Mouse (Mus musculus): Measurements from ENCODE around the gene Bbip1. TPM values are rescaled to one million over a fixed set of nuclear protein-coding genes. Genes with fewer than 3 reads are reported as not detected.
"Not testable (repeated sequence)": the region's sequence is repeated elsewhere in the genome, so short reads cannot be mapped to it uniquely, and the experiment has no call there.

Bbip1 gene
- polyA plus RNA-seq, 1 experiment from 2014 or later, result 52.8 TPM

- 42% methylated on average over 3 of the region's 3 CpGs for WGBS
- Histone ChIP-seq H3K9ac (ENCODE audit: low read length) (no peak overlapping the region), H3K4me3 (ENCODE audit: low read depth, low read length) (no peak overlapping the region), H3K9me3 (ENCODE audit: control insufficient read depth, low read length) (no peaks in the 10 kb centered on the region), H3K4me2 (replicated peaks; ENCODE audit: low read depth) (0 out of 2 replicates have a peak overlapping the region, but pooled peaks have one; percentile 11), H3K4me1 (replicated peaks; ENCODE audit: control insufficient read depth, insufficient read depth) (no peaks in the 10 kb centered on the region), H3K36me3 (ENCODE audit: control insufficient read depth, insufficient read depth, low read length) (no peaks in the 10 kb centered on the region), H3K27ac (replicated peaks) (0 out of 2 replicates have a peak overlapping the region, but pooled peaks have one; percentile 20), H3K27me3 (ENCODE audit: control insufficient read depth, insufficient read depth, low read length) (no peaks in the 10 kb centered on the region)
- DNase-seq (ENCODE audit: low spot score), result no peak
- TF ChIP-seq EP300 (optimal IDR thresholded peaks at IDR 0.05) (no peak), CTCF (IDR thresholded peaks at IDR 0.05; ENCODE audit: low read depth) (no peak)
- no peak for ATAC-seq (ENCODE audit: low FRiP score, low TSS enrichment)
These were observed 37.6 kb upstream of the Bbip1 start for GRCm38 (mm10) chr19:53982041-53982440.

- no peaks in the 10 kb centered on the region for H3K36me3 ChIP-seq (ENCODE audit: control insufficient read depth, insufficient read depth, low read length)
- DNase-seq (ENCODE audit: low spot score) (no peak), ATAC-seq (ENCODE audit: low FRiP score, low TSS enrichment) (no peak)
- no peak overlapping the region for H3K4me2 ChIP-seq (replicated peaks; ENCODE audit: low read depth)
- no peaks in the 10 kb centered on the region for H3K27me3 ChIP-seq (ENCODE audit: control insufficient read depth, insufficient read depth, low read length)
- H3K9ac ChIP-seq (ENCODE audit: low read length), result no peak overlapping the region
- WGBS, result 57% methylated on average over 1 of the region's 1 CpGs
- no peak overlapping the region for H3K27ac ChIP-seq (replicated peaks)
- TF ChIP-seq CTCF (IDR thresholded peaks at IDR 0.05; ENCODE audit: low read depth) (no peak), EP300 (optimal IDR thresholded peaks at IDR 0.05) (no peak)
- no peak overlapping the region for H3K4me3 ChIP-seq (ENCODE audit: low read depth, low read length)
- no peaks in the 10 kb centered on the region for H3K4me1 ChIP-seq (replicated peaks; ENCODE audit: control insufficient read depth, insufficient read depth)
- no peaks in the 10 kb centered on the region for H3K9me3 ChIP-seq (ENCODE audit: control insufficient read depth, low read length)
These were observed 29.2 kb upstream of the Bbip1 start for GRCm38 (mm10) chr19:53973656-53974055.

GRCm38 (mm10) chr19:53971938-53972337 lies 27.5 kb upstream of the Bbip1 start:
- Histone ChIP-seq H3K9me3 (ENCODE audit: control insufficient read depth, low read length) (no peaks in the 10 kb centered on the region), H3K4me1 (replicated peaks; ENCODE audit: control insufficient read depth, insufficient read depth) (no peaks in the 10 kb centered on the region), H3K4me2 (replicated peaks; ENCODE audit: low read depth) (no peak overlapping the region), H3K9ac (ENCODE audit: low read length) (no peak overlapping the region), H3K27me3 (ENCODE audit: control insufficient read depth, insufficient read depth, low read length) (no peaks in the 10 kb centered on the region), H3K27ac (replicated peaks) (no peak overlapping the region), H3K4me3 (ENCODE audit: low read depth, low read length) (no peak overlapping the region), H3K36me3 (ENCODE audit: control insufficient read depth, insufficient read depth, low read length) (no peaks in the 10 kb centered on the region)
- TF ChIP-seq CTCF (IDR thresholded peaks at IDR 0.05; ENCODE audit: low read depth) (no peak), EP300 (optimal IDR thresholded peaks at IDR 0.05) (no peak)
- 80% methylated on average over 7 of the region's 7 CpGs for WGBS
- ATAC-seq (ENCODE audit: low FRiP score, low TSS enrichment), result no peak
- DNase-seq (ENCODE audit: low spot score), result no peak

GRCm38 (mm10) chr19:53969226-53969625 lies 24.8 kb upstream of the Bbip1 start:
- no peak overlapping the region for H3K27ac ChIP-seq (replicated peaks)
- DNase-seq (ENCODE audit: low spot score), result no peak
- H3K27me3 ChIP-seq (ENCODE audit: control insufficient read depth, insufficient read depth, low read length), result no peaks in the 10 kb centered on the region
- H3K4me3 ChIP-seq (ENCODE audit: low read depth, low read length), result no peak overlapping the region
- TF ChIP-seq CTCF (IDR thresholded peaks at IDR 0.05; ENCODE audit: low read depth) (no peak), EP300 (optimal IDR thresholded peaks at IDR 0.05) (no peak)
- H3K9me3 ChIP-seq (ENCODE audit: control insufficient read depth, low read length), result no peaks in the 10 kb centered on the region
- no peak overlapping the region for H3K4me2 ChIP-seq (replicated peaks; ENCODE audit: low read depth)
- H3K9ac ChIP-seq (ENCODE audit: low read length), result no peak overlapping the region
- H3K36me3 ChIP-seq (ENCODE audit: control insufficient read depth, insufficient read depth, low read length), result no peaks in the 10 kb centered on the region
- H3K4me1 ChIP-seq (replicated peaks; ENCODE audit: control insufficient read depth, insufficient read depth), result no peaks in the 10 kb centered on the region
- ATAC-seq (ENCODE audit: low FRiP score, low TSS enrichment), result no peak
- 76% methylated on average over 3 of the region's 3 CpGs for WGBS

GRCm38 (mm10) chr19:53964910-53965633 lies 20.6 kb upstream of the Bbip1 start:
- no peak for TF ChIP-seq CTCF (IDR thresholded peaks at IDR 0.05; ENCODE audit: low read depth)
- no peak for TF ChIP-seq EP300 (optimal IDR thresholded peaks at IDR 0.05)
- WGBS, result 81% methylated on average over 10 of the region's 10 CpGs
- no peak for DNase-seq (ENCODE audit: low spot score)

GRCm38 (mm10) chr19:53964347-53964746 lies 19.9 kb upstream of the Bbip1 start:
- not testable (repeated sequence) for H3K4me1 ChIP-seq (replicated peaks; ENCODE audit: control insufficient read depth, insufficient read depth); H3K4me2 ChIP-seq (replicated peaks; ENCODE audit: low read depth); H3K27me3 ChIP-seq (ENCODE audit: control insufficient read depth, insufficient read depth, low read length); ATAC-seq (ENCODE audit: low FRiP score, low TSS enrichment); H3K27ac ChIP-seq (replicated peaks); H3K4me3 ChIP-seq (ENCODE audit: low read depth, low read length); H3K9me3 ChIP-seq (ENCODE audit: control insufficient read depth, low read length); DNase-seq (ENCODE audit: low spot score); H3K36me3 ChIP-seq (ENCODE audit: control insufficient read depth, insufficient read depth, low read length); H3K9ac ChIP-seq (ENCODE audit: low read length)
- 89% methylated on average over 3 of the region's 3 CpGs for WGBS

More at GRCm38 (mm10) chr19:53964910-53965633, 20.6 kb upstream of the Bbip1 start:
- H3K4me1 ChIP-seq (replicated peaks; ENCODE audit: control insufficient read depth, insufficient read depth), result no peaks in the 10 kb centered on the region
- no peaks in the 10 kb centered on the region for H3K27me3 ChIP-seq (ENCODE audit: control insufficient read depth, insufficient read depth, low read length)
- no peaks in the 10 kb centered on the region for H3K9me3 ChIP-seq (ENCODE audit: control insufficient read depth, low read length)
- H3K36me3 ChIP-seq (ENCODE audit: control insufficient read depth, insufficient read depth, low read length), result no peaks in the 10 kb centered on the region
- H3K4me3 ChIP-seq (ENCODE audit: low read depth, low read length), result no peak overlapping the region
- no peak overlapping the region for H3K27ac ChIP-seq (replicated peaks)
- no peak overlapping the region for H3K4me2 ChIP-seq (replicated peaks; ENCODE audit: low read depth)
- H3K9ac ChIP-seq (ENCODE audit: low read length), result no peak overlapping the region
- ATAC-seq (ENCODE audit: low FRiP score, low TSS enrichment), result no peak

Measured in stomach, postnatal 0 days (tissue).